Mouse (Mus musculus) hindbrain, embryonic 12.5 days (tissue): ENCODE results near the gene Hrasls5. TPM values are rescaled to one million over a fixed set of nuclear protein-coding genes. Genes with fewer than 3 reads are reported as not detected.

Source experiments
- ATAC-seq: fragments of 200-750 bp; cut with Nextera tagmentation; 2 replicates; pipeline ENCODE4 v1.8.0; 2017; ENCODE audit warnings: moderate TSS enrichment; ENCODE audit not compliant: low FRiP score
- H3K27ac ChIP-seq: fragments of 300-500 bp; sonication (generic); 2 replicates; pipeline ENCODE4 v1.5.1; 2016; ENCODE audit warnings: mild to moderate bottlenecking
- H3K27me3 ChIP-seq: fragments of 300-500 bp; sonication (generic); 2 replicates; pipeline ENCODE4 v1.6.1; 2016; ENCODE audit warnings: mild to moderate bottlenecking
- H3K36me3 ChIP-seq: fragments of 300-500 bp; sonication (generic); 2 replicates; pipeline ENCODE4 v1.6.1; 2016; ENCODE audit warnings: mild to moderate bottlenecking
- H3K4me1 ChIP-seq: fragments of 300-500 bp; sonication (generic); 2 replicates; pipeline ENCODE4 v1.6.1; 2016
- H3K4me2 ChIP-seq: fragments of 300-500 bp; sonication (generic); replicated peaks from 2 replicates; pipeline ENCODE4 v1.6.1; 2016; ENCODE audit warnings: mild to moderate bottlenecking
- H3K4me3 ChIP-seq: fragments of 300-500 bp; sonication (generic); 2 replicates; pipeline ENCODE4 v1.5.1; 2016; ENCODE audit warnings: mild to moderate bottlenecking
- H3K9ac ChIP-seq: fragments of 300-500 bp; sonication (generic); 2 replicates; pipeline ENCODE4 v1.6.1; 2016; ENCODE audit warnings: mild to moderate bottlenecking, moderate library complexity
- H3K9me3 ChIP-seq: fragments of 300-500 bp; sonication (generic); replicated peaks from 2 replicates; pipeline ENCODE4 v1.6.1; 2016; ENCODE audit warnings: mild to moderate bottlenecking
- WGBS: fragments of 180-500 bp; shearing (Covaris S2); methylation state at CpG from one replicate; pipeline ENCODE4 v1.1.7; 2016; 5-methylcytosine and 5-hydroxymethylcytosine counted together
- polyA plus RNA-seq: library from polyadenylated mRNA; unstranded; fragments of >200 nt; fragmentation: Nextera tagmentation; extraction: Ambion mirVana; gene quantifications from 2 replicates; pipeline ENCODE4 v1.2.1, GENCODE M21; 2016

The Hrasls5 gene
- polyA plus RNA-seq, 1 experiment from 2014 or later: not detected

- Histone ChIP-seq H3K27ac (no peak overlapping the region), H3K4me1 (no peaks in the 10 kb centered on the region), H3K9ac (no peak overlapping the region), H3K9me3 (0 out of 2 replicates have a peak, but pooled peaks cover 5% of the 10 kb centered on the region), H3K4me3 (no peak overlapping the region), H3K27me3 (no peaks in the 10 kb centered on the region), H3K4me2 (no peak overlapping the region), H3K36me3 (no peaks in the 10 kb centered on the region)
- no peak for ATAC-seq
- 90% methylated on average over 8 of the region's 8 CpGs for WGBS
Observed at GRCm38 (mm10) chr19:7585279-7585678, 27.1 kb upstream of the Hrasls5 start.

DNA sequence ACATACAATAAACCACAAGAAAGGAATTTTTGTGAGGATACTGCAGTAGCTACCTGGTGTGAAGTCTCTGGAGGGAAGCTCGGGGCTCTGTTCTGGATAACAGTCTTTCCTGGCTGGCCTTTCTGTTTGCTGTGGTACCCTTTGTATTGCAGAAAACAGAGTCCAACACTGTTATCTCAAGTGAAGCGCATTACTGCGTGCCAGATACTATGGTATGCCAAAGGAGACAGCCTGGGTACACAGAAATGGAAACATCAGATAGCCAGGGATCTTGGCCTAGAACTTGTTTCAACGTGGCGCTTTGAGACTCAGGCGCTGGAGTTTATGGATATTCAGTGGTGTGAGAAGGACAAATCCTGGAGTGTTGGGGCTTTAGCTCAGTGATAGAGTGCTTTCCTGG is 26.6 kb upstream of the Hrasls5 start:
- Histone ChIP-seq H3K4me1 (no peaks in the 10 kb centered on the region), H3K27me3 (no peaks in the 10 kb centered on the region), H3K4me3 (no peak overlapping the region), H3K9ac (no peak overlapping the region), H3K4me2 (no peak overlapping the region), H3K27ac (no peak overlapping the region), H3K9me3 (0 out of 2 replicates have a peak, but pooled peaks cover 5% of the 10 kb centered on the region), H3K36me3 (no peaks in the 10 kb centered on the region)
- ATAC-seq: no peak
- 93% methylated on average over 6 of the region's 6 CpGs for WGBS

GRCm38 (mm10) chr19:7590795-7591194 is 21.5 kb upstream of the Hrasls5 start:
- H3K9me3 ChIP-seq: 0 out of 2 replicates have a peak, but pooled peaks cover 5% of the 10 kb centered on the region
- no peak for ATAC-seq
- no peak overlapping the region for H3K4me3 ChIP-seq
- no peak overlapping the region for H3K9ac ChIP-seq
- H3K36me3 ChIP-seq: no peaks in the 10 kb centered on the region
- H3K4me2 ChIP-seq: no peak overlapping the region
- H3K4me1 ChIP-seq: 0 out of 2 replicates have a peak, but pooled peaks cover 4% of the 10 kb centered on the region
- H3K27ac ChIP-seq: no peak overlapping the region
- no peaks in the 10 kb centered on the region for H3K27me3 ChIP-seq

DNA sequence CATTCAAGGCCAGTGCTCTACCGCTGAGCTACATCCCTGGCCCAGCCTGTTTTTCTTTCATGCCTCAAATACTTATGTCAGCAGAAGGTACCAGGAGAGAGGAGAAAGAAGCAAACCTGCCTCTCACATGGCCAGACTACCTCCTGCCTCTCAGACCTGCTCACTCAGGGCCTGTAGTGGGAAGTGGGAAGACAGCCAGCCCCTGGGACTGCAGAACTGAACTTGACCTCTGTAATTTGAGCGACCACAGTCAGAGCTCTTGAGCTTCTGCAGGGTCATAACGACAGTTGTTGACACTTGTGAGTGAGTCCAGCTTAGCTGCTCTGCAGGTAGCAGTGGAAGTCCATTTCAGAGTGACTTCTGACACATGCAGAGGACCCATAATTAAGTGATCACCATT is 20.3 kb upstream of the Hrasls5 start:
- H3K4me1 ChIP-seq: 0 out of 2 replicates have a peak, but pooled peaks cover 4% of the 10 kb centered on the region
- no peak overlapping the region for H3K4me3 ChIP-seq
- H3K27ac ChIP-seq: no peak overlapping the region
- ATAC-seq: no peak
- H3K36me3 ChIP-seq: no peaks in the 10 kb centered on the region
- 62% methylated on average over 3 of the region's 3 CpGs for WGBS
- H3K9ac ChIP-seq: no peak overlapping the region
- H3K4me2 ChIP-seq: no peak overlapping the region
- H3K27me3 ChIP-seq: no peaks in the 10 kb centered on the region
- H3K9me3 ChIP-seq: 0 out of 2 replicates have a peak, but pooled peaks cover 5% of the 10 kb centered on the region

GRCm38 (mm10) chr19:7595534-7595933 is 16.8 kb upstream of the Hrasls5 start:
- no peak overlapping the region for H3K4me3 ChIP-seq
- 23% methylated on average over 2 of the region's 2 CpGs for WGBS
- no peaks in the 10 kb centered on the region for H3K9me3 ChIP-seq
- no peak overlapping the region for H3K4me2 ChIP-seq
- no peak overlapping the region for H3K9ac ChIP-seq
- no peaks in the 10 kb centered on the region for H3K27me3 ChIP-seq
- H3K36me3 ChIP-seq: no peaks in the 10 kb centered on the region
- ATAC-seq: no peak
- H3K27ac ChIP-seq: no peak overlapping the region
- H3K4me1 ChIP-seq: 0 out of 2 replicates have a peak, but pooled peaks cover 4% of the 10 kb centered on the region

- Histone ChIP-seq H3K27ac (no peak overlapping the region), H3K4me3 (no peak overlapping the region), H3K9ac (no peak overlapping the region), H3K36me3 (no peaks in the 10 kb centered on the region), H3K4me1 (no peaks in the 10 kb centered on the region), H3K9me3 (no peaks in the 10 kb centered on the region), H3K27me3 (no peaks in the 10 kb centered on the region), H3K4me2 (no peak overlapping the region)
- WGBS: 69% methylated on average over 4 of the region's 4 CpGs
- no peak for ATAC-seq
Observed at GRCm38 (mm10) chr19:7598481-7598880, 13.9 kb upstream of the Hrasls5 start.

GRCm38 (mm10) chr19:7601551-7601950 is 10.8 kb upstream of the Hrasls5 start:
- no peak overlapping the region for H3K27ac ChIP-seq
- H3K4me3 ChIP-seq: no peak overlapping the region
- 85% methylated on average over 4 of the region's 4 CpGs for WGBS
- peaks cover 10% of the 10 kb centered on the region for H3K4me1 ChIP-seq
- no peak for ATAC-seq
- H3K9me3 ChIP-seq: no peaks in the 10 kb centered on the region
- H3K27me3 ChIP-seq: no peaks in the 10 kb centered on the region
- H3K36me3 ChIP-seq: no peaks in the 10 kb centered on the region
- no peak overlapping the region for H3K4me2 ChIP-seq
- no peak overlapping the region for H3K9ac ChIP-seq

GRCm38 (mm10) chr19:7604107-7604506 is 8.2 kb upstream of the Hrasls5 start:
- H3K4me3 ChIP-seq: no peak overlapping the region
- 94% methylated on average over 10 of the region's 10 CpGs for WGBS
- no peaks in the 10 kb centered on the region for H3K36me3 ChIP-seq
- peaks cover 19% of the 10 kb centered on the region for H3K4me1 ChIP-seq
- H3K27me3 ChIP-seq: peaks cover 8% of the 10 kb centered on the region; the same call in 1 of the 2 replicates
- H3K9ac ChIP-seq: no peak overlapping the region
- no peaks in the 10 kb centered on the region for H3K9me3 ChIP-seq
- no peak overlapping the region for H3K27ac ChIP-seq
- no peak for ATAC-seq
- H3K4me2 ChIP-seq: no peak overlapping the region

DNA sequence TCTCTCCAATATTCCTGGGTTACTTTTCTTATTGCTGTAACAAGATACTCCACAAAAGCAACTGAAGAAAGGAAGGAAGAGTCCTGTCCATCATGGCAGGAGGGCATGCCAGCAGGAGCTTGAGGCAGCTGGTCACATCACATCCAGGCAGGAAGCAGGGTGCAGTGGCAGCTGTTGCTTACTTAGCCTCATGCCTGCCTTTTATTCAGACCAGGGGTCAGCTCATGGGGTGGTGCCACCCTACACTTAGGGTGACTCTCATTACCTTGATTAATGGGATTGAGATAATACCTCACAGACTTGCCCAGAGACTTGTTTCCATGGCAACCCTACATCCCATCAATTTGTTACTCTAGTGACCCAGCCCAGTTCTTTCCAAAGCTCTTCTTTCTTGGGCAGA is 7.3 kb upstream of the Hrasls5 start:
- Histone ChIP-seq H3K27ac (no peak overlapping the region), H3K27me3 (peaks cover 12% of the 10 kb centered on the region), H3K4me1 (peaks cover 19% of the 10 kb centered on the region), H3K4me2 (no peak overlapping the region), H3K9me3 (no peaks in the 10 kb centered on the region), H3K9ac (no peak overlapping the region), H3K4me3 (no peak overlapping the region), H3K36me3 (no peaks in the 10 kb centered on the region)
- ATAC-seq: no peak

- no peak overlapping the region for H3K27ac ChIP-seq
- 0 out of 2 replicates have a peak overlapping the region, but pooled peaks have one; percentile 1 for H3K9ac ChIP-seq
- ATAC-seq: peak; percentile 88
- peaks cover 20% of the 10 kb centered on the region for H3K27me3 ChIP-seq
- H3K4me3 ChIP-seq: peak overlapping the region; percentile 25
- H3K9me3 ChIP-seq: no peaks in the 10 kb centered on the region
- H3K4me2 ChIP-seq: peak overlapping the region; percentile 52
- 5% methylated on average over 15 of the region's 15 CpGs for WGBS
- H3K36me3 ChIP-seq: no peaks in the 10 kb centered on the region
- H3K4me1 ChIP-seq: peaks cover 19% of the 10 kb centered on the region
Observed at GRCm38 (mm10) chr19:7605930-7606783, 6.2 kb upstream of the Hrasls5 start.

GRCm38 (mm10) chr19:7606801-7607689 is 5.3 kb upstream of the Hrasls5 start, which contains the start of gene Lgals12:
Gene Lgals12, minus strand, starts transcription at chr19:7607193.
- H3K4me1 ChIP-seq: peaks cover 22% of the 10 kb centered on the region
- no peak within 1 kb of the TSS for H3K27ac ChIP-seq
- WGBS: 10% methylated on average over 15 of the region's 15 CpGs
- peaks cover 28% of the 10 kb centered on the region for H3K27me3 ChIP-seq
- H3K36me3 ChIP-seq: no peaks in the 10 kb centered on the region
- no peaks in the 10 kb centered on the region for H3K9me3 ChIP-seq
- ATAC-seq: peak; percentile 38; the same call in 1 of the 2 replicates
- H3K4me2 ChIP-seq: peak within 1 kb of the TSS; percentile 52
- peak within 1 kb of the TSS; percentile 25 for H3K4me3 ChIP-seq
- peak within 1 kb of the TSS; percentile 1; the same call in 1 of the 2 replicates for H3K9ac ChIP-seq

DNA sequence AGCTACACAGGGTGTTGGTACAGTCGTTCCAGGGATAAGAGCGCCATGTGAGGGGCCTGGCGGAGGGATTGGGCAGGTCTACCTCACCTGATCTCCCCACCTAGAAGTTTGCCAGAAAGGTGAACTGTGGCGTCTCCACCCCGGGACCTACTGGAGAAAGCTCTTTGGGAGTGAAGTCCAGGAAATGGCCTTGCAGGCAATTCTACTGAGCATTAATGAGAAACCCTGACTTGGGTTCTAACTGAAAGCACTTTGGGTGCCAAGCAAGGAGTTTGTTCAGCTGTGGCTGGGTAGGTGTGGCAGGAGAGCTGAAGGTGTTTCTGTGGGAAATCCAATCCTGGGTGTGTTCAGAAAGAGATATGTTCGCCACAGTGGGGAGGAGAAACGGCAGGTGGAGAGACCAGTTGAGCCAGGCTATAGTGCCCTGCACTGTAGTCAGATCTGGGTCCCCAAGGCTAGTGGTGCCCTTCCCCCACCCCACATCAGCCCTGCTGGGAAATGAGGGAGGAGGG is 4.6 kb upstream of the Hrasls5 start:
- Histone ChIP-seq H3K4me3 (no peak overlapping the region), H3K9me3 (no peaks in the 10 kb centered on the region), H3K27ac (no peak overlapping the region), H3K9ac (no peak overlapping the region), H3K36me3 (no peaks in the 10 kb centered on the region), H3K4me1 (peaks cover 27% of the 10 kb centered on the region), H3K4me2 (no peak overlapping the region), H3K27me3 (peaks cover 33% of the 10 kb centered on the region)
- WGBS: 80% methylated on average over 7 of the region's 7 CpGs
- no peak for ATAC-seq
